Mouse (Mus musculus): ENCODE results near the gene Nol8.

Nol8 gene

DNA sequence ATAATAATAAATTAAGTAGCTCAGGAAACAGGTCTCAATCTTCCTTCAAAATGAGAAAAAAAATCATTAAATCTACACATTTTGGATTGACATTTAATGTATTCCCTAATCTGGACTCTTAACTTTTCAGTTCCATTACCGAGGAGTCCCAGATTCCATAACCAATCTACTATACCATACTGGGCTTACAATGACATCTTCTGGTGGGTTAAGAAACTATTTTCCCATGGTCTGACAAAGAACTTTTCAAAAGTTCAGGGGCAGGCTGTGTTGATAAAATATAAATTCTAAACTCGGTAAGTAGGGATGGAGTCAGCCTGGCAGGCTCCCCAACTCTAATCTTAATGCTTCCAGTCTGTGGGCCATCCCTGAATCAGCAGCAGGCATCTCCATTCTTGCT lies 1.7 kb upstream of the Nol8 start:
- DNase-seq (ENCODE audit: low read depth, low spot score) = no peak
- H3K36me3 ChIP-seq (ENCODE audit: control insufficient read depth, insufficient read depth, low read length, poor library complexity, severe bottlenecking) = no peaks in the 10 kb centered on the region
- H3K27me3 ChIP-seq (ENCODE audit: control insufficient read depth, insufficient read depth, low read length, poor library complexity, severe bottlenecking) = no peaks in the 10 kb centered on the region

DNA sequence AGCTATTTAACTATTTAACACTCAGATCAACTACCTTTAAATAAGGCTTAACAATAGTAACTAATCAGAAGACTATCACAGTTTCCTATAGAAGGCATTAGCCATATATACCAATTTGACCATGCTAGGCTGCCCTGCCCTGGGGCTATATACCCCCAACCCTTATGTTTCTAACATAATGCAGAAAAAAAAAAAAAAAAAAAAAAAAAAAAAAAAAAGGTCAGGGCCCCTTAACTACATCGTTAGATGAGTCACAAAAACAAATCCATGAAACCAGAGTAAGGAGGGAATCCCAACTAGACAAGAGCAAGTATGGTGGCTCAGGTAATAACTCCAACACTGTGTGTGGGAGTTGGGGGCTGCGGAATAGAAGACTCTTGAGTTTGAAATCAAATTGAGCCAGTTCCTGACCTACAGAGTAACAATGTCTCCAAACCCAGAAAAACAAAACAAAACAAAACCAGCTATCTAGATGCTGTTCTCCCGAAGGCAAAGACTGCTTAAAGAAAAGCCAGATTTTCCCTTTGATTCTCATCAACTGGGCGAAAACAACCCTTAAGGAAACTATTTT lies 1.0 kb upstream of the Nol8 start:
- Histone ChIP-seq H3K36me3 (ENCODE audit: control insufficient read depth, insufficient read depth, low read length, poor library complexity, severe bottlenecking) (0 out of 2 replicates have a peak, but pooled peaks cover 1% of the 10 kb centered on the region), H3K27me3 (ENCODE audit: control insufficient read depth, insufficient read depth, low read length, poor library complexity, severe bottlenecking) (no peaks in the 10 kb centered on the region)
- DNase-seq (ENCODE audit: low read depth, low spot score) = no peak

DNA sequence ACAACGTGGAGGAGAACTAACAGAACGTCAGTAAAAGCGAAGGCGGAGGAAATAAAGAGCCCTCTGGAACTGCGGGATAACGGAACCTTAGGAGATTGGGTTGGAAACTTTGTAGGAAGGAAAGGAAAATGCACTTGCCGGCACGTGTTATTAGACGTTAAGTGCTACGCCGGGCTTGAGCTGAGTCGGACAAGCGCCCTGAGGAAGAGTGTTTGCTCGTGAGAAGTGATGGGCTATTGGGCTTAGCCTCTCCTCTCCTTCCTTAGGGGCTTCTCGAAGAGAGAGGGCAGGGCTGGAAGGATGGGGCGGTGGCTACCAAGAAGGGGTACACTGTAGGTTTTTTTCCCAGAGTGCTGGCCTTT lies 283 bp downstream of the Nol8 start:
- Histone ChIP-seq H3K36me3 (ENCODE audit: control insufficient read depth, insufficient read depth, low read length, poor library complexity, severe bottlenecking) (peaks cover 5% of the 10 kb centered on the region), H3K27me3 (ENCODE audit: control insufficient read depth, insufficient read depth, low read length, poor library complexity, severe bottlenecking) (no peaks in the 10 kb centered on the region)
- no peak for DNase-seq (ENCODE audit: low read depth, low spot score)

DNA sequence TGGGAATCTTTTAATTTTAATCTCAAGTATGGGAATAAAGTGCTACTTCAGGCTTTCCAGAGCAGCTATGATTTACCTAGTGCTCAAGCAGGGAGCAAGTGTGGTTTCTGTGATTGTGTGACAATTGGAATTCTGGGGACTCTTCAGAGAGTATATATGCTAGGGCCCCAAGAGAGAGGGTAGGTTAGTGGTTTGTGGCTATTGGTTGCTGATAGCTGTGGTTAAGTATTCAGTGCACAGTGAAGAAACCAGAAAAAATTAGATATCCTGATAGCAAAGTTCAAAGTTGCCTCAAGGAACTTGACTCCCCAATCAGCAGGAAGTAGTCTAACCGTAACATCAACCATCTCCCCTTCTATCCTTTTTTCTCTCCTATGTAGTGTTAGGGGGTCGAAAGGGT lies 24.9 kb downstream of the Nol8 start:
- no peaks in the 10 kb centered on the region for H3K27me3 ChIP-seq (ENCODE audit: control insufficient read depth, insufficient read depth, low read length, poor library complexity, severe bottlenecking)
- no peak for DNase-seq (ENCODE audit: low read depth, low spot score)

DNA sequence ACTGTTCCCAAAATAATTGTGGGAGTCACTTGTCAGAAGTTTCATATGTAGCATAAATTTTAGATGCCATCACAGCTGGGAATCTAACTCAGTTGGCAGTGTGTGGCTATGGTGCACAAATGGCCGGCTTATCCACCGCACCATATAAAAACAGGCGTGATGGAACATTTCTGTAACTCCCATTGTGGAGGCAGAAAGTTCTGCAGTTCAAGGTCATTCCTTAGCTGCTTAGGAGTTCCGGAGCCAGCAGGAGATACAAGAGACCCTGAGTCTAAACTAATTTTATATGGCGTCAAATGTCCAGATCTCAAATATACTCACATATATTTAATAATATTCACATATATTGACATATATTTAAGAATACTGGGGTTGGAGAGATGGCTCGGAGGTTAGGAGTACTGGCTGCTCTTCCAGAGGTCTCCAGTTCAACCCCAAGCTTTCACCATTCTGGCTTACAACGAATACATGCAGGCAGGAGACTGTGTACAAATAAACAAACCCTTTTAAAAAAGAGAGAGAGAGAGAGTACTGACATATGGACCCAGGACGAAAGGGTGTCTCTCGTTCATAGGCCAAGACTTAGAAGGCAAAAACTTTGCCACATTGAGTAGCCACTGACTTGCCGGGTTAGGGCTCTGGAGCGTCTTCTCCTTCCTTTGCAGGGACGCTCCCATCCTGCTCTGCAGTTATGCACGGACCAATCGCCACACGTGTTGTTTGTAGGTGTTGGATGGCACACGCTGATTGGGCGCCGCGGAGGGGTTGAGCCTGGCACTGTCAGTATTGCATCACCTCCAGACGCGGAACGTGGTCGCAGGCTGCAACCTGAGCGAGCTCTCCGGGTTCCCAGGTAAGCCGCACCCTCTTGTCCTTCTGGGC lies 28.7 kb downstream of the Nol8 start, which contains the start of gene Iars:
Gene Iars (plus strand): TSS at position 750 of the 882 bp plus-strand sequence.
- Histone ChIP-seq H3K27me3 (ENCODE audit: control insufficient read depth, insufficient read depth, low read length, poor library complexity, severe bottlenecking) (no peaks in the 10 kb centered on the region), H3K36me3 (ENCODE audit: control insufficient read depth, insufficient read depth, low read length, poor library complexity, severe bottlenecking) (no peaks in the 10 kb centered on the region; the same call in 1 of the 2 replicates)
- DNase-seq (ENCODE audit: low read depth, low spot score) = peak; percentile 98

More for the DNA sequence above, 24.9 kb downstream of the Nol8 start:
- peaks cover 3% of the 10 kb centered on the region; the same call in 1 of the 2 replicates for H3K36me3 ChIP-seq (ENCODE audit: control insufficient read depth, insufficient read depth, low read length, poor library complexity, severe bottlenecking)

- no peak for DNase-seq (ENCODE audit: low read depth, low spot score)
- Histone ChIP-seq H3K36me3 (ENCODE audit: control insufficient read depth, insufficient read depth, low read length, poor library complexity, severe bottlenecking) (no peaks in the 10 kb centered on the region; the same call in 1 of the 2 replicates), H3K27me3 (ENCODE audit: control insufficient read depth, insufficient read depth, low read length, poor library complexity, severe bottlenecking) (no peaks in the 10 kb centered on the region)
Measured at GRCm38 (mm10) chr13:49682233-49682846, 29.5 kb downstream of the Nol8 start.

GRCm38 (mm10) chr13:49684266-49684665 lies 31.4 kb downstream of the Nol8 start:
- H3K36me3 ChIP-seq (ENCODE audit: control insufficient read depth, insufficient read depth, low read length, poor library complexity, severe bottlenecking) = peaks cover 2% of the 10 kb centered on the region; the same call in 1 of the 2 replicates
- H3K27me3 ChIP-seq (ENCODE audit: control insufficient read depth, insufficient read depth, low read length, poor library complexity, severe bottlenecking) = no peaks in the 10 kb centered on the region
- no peak for DNase-seq (ENCODE audit: low read depth, low spot score)

GRCm38 (mm10) chr13:49691056-49691455 lies 38.2 kb downstream of the Nol8 start:
- H3K27me3 ChIP-seq (ENCODE audit: control insufficient read depth, insufficient read depth, low read length, poor library complexity, severe bottlenecking) = no peaks in the 10 kb centered on the region
- DNase-seq (ENCODE audit: low read depth, low spot score) = no peak
- peaks cover 20% of the 10 kb centered on the region for H3K36me3 ChIP-seq (ENCODE audit: control insufficient read depth, insufficient read depth, low read length, poor library complexity, severe bottlenecking)

DNA sequence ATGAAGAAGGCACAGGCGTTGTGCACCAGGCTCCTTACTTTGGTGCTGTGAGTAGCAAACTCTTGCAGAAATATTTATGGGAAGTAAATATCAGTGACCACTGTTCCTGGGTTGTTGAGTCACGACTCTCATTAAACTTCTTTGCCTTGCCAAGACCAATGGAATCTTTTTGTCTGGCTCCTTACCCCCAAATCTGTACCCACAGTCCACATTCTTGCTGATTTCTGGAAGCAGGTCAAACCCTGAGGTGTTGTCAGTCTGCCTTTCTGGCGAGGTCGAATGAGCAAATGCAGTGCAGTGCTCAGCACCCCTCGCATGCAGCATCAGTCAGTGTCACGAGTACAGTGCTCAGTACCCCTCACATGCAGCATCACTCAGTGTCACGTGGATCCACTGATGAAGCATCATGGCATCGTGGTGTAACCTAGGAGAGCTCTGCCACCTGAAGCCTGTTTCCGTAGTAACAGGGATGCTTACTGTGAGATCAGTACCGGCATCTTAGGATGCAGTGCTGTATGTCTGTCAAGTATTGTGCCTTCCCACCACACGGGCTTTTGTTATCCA lies 50.4 kb downstream of the Nol8 start:
- no peak for DNase-seq (ENCODE audit: low read depth, low spot score)
- Histone ChIP-seq H3K36me3 (ENCODE audit: control insufficient read depth, insufficient read depth, low read length, poor library complexity, severe bottlenecking) (peaks cover 4% of the 10 kb centered on the region; the same call in 1 of the 2 replicates), H3K27me3 (ENCODE audit: control insufficient read depth, insufficient read depth, low read length, poor library complexity, severe bottlenecking) (no peaks in the 10 kb centered on the region)

DNA sequence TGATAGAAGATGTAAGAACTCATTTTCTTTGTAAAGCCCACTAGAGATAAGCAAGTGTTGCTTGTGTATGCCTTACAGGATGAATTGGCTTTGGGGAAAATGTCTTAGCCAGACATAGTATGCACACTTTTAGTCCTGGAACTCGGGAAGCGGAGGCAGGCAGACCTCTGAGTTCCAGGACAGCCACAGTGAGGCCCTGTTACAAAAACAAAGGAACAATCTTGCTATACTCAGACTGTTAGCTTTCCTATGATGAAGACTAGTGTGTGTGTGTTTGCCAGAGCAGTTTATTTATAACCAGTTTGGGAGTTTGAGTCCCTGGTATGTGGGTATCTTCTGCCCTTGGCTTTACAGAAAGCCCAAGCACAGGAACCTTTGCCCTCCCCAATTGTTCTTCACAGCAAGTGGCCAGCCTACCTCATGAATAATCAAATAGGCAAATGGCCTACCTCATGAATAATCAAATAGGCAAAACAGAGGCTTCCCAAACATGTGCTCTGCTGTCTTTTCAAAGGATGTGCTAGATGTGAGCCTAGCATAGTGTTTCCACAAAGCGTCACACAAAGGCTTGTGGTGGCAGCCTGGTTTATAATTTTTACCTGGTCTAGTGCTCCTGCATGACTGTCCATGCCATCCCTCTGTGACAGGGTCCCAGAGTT lies 53.3 kb downstream of the Nol8 start:
- no peak for DNase-seq (ENCODE audit: low read depth, low spot score)
- Histone ChIP-seq H3K36me3 (ENCODE audit: control insufficient read depth, insufficient read depth, low read length, poor library complexity, severe bottlenecking) (peaks cover 3% of the 10 kb centered on the region), H3K27me3 (ENCODE audit: control insufficient read depth, insufficient read depth, low read length, poor library complexity, severe bottlenecking) (no peaks in the 10 kb centered on the region)

DNA sequence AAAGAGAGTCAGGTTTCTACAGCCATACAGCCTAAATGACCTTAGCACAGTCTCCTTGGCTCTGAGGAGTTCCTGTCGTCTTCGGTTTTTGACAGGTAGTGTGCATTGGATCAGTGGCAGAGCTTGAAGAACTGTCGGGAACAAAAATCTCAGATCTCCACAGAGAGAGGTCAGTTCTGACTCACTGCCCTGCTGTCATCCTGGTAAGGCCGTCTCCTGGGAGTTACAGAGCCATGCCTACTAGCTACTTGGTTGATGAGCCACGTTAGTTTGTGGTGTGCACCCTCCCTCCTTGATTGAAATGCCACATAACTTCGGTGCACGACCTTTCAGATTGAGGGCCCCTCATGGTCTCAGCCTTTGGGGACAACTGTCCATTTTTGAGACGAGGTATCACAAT lies 55.4 kb downstream of the Nol8 start:
- H3K36me3 ChIP-seq (ENCODE audit: control insufficient read depth, insufficient read depth, low read length, poor library complexity, severe bottlenecking) = peaks cover 8% of the 10 kb centered on the region
- DNase-seq (ENCODE audit: low read depth, low spot score) = no peak
- H3K27me3 ChIP-seq (ENCODE audit: control insufficient read depth, insufficient read depth, low read length, poor library complexity, severe bottlenecking) = no peaks in the 10 kb centered on the region

DNA sequence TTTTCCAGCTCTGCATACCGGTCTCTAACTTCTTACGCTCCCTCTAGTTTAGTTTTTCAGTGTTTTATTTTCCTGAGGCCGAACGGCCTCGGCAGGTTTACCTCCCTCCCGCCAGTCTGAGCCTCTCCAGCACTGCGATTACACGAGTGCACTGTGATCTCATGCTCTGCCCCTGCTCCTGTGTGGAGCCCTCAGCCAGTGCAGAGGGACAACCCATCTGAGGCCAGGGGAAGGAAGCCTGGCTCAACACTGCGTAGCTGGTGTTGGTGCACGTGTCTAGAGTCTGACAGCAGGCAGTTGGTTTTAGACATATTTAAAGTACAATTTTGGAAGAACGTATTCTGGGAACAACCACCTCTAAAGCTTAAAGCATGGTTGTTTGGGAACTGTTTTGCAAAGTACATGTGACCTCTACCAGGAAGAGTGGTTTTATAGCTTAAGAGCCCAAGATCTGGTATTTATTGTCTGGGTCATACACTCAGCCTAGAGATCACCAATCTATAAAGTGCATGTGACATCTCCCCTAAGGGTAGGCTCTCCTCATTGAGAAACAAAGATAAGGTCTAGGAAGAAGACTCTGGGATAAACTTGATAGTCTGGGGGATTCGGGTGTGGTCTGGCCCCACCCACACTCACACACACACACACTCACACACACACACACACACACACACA lies 59.3 kb downstream of the Nol8 start:
- DNase-seq (ENCODE audit: low read depth, low spot score) = no peak
- H3K36me3 ChIP-seq (ENCODE audit: control insufficient read depth, insufficient read depth, low read length, poor library complexity, severe bottlenecking) = peaks cover 17% of the 10 kb centered on the region
- H3K27me3 ChIP-seq (ENCODE audit: control insufficient read depth, insufficient read depth, low read length, poor library complexity, severe bottlenecking) = no peaks in the 10 kb centered on the region

- no peaks in the 10 kb centered on the region for H3K27me3 ChIP-seq (ENCODE audit: control insufficient read depth, insufficient read depth, low read length, poor library complexity, severe bottlenecking)
- DNase-seq (ENCODE audit: low read depth, low spot score) = no peak
- peaks cover 20% of the 10 kb centered on the region for H3K36me3 ChIP-seq (ENCODE audit: control insufficient read depth, insufficient read depth, low read length, poor library complexity, severe bottlenecking)
Measured at GRCm38 (mm10) chr13:49719310-49719709, 66.4 kb downstream of the Nol8 start.
